Mouse (Mus musculus): Measurements from ENCODE around the gene Fam20c. TPM values are rescaled to one million over a fixed set of nuclear protein-coding genes. Genes with fewer than 3 reads are reported as not detected.

Fam20c gene
- not detected in 2 replicates for total RNA-seq (2014; fragmentation: Nextera tagmentation)
- total RNA-seq (2017): 0.38 TPM in 1 of 2 replicates, not detected in the other

DNA sequence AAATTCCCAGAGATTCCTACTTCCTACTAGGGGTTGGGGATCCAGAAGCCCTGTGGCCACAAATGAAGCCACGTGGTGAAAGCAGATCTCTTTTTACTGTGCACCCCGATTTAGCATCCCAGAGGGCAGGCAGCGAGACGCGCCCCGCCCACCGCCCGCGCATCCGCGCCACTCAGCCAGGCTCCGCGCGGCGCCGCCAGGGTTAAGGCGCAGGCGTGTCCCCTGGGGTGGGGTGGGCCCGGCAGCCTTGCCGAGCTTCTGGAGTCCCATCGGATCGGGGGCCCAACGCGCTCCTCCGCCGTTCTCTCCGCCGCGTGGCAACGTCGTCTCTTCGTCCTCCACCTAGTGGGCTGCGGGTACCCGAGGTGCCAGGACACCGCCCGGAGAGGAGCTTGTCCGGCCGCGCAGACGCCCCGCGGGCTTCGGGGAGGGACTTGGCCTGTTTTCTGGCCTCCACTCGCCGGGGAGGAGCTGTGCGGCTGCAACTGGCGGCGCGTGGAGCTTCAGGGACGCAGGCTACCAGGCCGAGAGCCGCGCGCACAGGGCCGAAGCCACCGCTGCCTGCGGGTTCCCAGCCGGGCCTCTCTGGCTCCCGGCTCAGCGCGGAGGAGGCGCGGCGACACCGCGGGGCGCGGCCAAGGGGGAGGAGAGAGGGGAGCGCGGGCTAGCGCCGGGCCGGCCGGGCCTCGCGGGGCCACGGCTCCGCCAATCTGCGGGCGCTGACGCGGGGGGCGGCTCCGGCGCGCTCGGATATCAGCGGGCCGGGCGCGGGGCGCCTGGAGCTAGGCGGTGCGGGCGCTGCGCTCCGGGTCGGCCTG, at the start of gene Fam20c:
Fam20c (plus strand) TSS at position 212 of the 818 bp plus-strand sequence.
- peak; percentile 45; the same call in 1 of the 2 replicates for ATAC-seq (replicated peaks; ENCODE audit: low FRiP score, low TSS enrichment, poor library complexity, severe bottlenecking)

DNA sequence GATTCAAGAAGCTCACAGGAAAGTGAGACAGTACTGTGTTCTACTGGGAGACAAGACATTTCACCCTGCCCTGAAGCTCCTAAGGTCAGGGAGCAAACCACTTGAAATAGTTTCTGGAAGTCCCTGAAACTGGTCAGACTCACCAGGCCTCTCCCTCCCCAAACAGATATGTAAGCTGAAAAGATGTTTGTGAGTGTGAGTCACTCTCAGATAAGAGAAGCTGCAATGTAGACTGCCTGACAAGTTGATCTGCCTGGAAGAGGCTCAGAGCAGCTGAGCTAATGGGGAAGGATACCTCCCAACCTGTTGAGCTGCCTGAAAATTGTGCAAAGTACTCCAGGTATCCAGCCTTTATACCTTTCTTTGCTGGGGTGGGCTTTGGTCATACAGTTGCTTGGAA, 46.9 kb upstream of the Fam20c start:
- no peak for ATAC-seq (replicated peaks; ENCODE audit: low FRiP score, low TSS enrichment, poor library complexity, severe bottlenecking)

DNA sequence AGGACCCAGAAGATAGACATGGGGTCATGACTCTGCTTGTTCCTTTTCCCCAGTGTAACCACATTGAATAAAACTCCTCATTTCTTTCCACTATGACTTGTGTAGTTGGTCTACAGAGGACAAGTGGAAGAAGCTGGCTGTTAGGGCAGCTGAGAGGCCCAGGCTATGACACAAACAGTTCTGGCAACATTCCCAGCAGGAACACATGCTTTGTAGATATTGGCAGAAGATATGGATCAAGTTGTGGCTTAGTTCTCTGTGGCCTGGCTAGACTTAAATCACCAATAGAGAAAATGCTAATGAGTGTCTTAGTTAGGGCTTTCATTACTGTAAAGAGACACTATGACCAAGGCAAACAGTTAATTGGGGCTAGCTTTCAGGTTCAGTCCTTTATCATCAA, 45.7 kb upstream of the Fam20c start:
- ATAC-seq (replicated peaks; ENCODE audit: low FRiP score, low TSS enrichment, poor library complexity, severe bottlenecking): no peak

DNA sequence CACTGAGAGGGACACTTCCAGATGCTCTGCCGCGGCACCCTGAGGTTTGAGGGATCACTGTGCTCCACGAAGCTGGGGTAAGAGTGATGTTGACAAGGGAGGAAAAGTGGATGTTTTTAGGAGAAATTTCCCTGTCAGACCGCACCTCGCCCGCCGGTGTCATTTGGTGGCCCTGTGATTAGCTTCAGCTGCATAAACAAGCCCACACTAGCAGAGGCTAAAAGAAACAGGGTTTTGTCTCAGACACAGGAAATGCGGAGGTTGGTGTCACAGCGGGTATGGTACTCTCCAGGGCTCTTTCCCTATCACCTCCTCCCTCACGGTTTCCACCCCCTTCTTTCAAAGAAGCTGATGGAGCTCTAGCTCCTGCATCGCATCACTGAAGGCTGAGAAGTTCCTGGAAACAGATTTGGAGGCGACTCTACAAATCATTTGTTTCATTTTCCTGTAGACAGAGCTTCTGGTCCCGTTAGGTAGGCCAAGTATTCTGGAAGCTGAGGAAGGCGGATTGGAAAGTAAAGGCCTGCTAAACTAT, 38.7 kb upstream of the Fam20c start:
- no peak for ATAC-seq (replicated peaks; ENCODE audit: low FRiP score, low TSS enrichment, poor library complexity, severe bottlenecking)

DNA sequence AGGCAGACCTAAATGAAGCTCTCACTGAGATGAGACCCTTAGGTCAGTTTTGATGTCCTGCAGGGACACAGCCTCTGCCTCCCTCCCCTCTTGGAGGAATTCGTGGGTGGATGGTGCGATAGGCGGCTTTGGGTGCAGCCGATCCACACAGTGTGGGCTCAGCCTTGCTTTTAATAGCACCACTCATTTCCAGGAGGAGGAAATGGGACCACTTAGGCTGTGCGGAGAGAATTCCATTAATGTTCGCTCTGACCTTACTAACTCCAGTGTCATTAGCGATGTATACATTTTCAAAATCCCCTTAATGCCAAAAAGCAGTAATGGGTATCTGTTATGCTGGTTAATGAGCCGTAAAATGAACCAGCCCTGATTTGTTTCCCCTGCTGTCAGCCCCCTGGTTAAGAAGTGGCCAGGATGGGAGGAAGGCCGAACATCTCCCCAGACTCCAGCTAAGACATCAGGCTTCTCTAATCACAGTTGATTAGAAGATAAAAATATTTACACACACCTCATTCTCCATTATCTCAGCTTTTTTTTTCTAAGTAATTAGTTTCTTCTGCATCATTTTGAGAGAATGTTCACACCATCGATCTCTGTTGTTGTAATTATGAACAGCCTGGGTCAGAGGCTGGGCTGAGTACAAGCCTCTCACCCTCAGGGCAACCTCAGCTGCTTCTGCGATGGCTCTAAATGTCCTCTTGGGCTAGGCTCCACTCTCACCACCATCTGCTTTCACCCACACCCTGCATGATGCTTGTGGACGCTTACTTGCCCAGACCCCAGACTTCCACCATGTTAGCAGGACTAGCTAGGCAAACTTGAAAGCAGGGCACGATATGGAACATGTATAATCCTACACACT, 33.8 kb upstream of the Fam20c start:
- ATAC-seq (replicated peaks; ENCODE audit: low FRiP score, low TSS enrichment, poor library complexity, severe bottlenecking): no peak

DNA sequence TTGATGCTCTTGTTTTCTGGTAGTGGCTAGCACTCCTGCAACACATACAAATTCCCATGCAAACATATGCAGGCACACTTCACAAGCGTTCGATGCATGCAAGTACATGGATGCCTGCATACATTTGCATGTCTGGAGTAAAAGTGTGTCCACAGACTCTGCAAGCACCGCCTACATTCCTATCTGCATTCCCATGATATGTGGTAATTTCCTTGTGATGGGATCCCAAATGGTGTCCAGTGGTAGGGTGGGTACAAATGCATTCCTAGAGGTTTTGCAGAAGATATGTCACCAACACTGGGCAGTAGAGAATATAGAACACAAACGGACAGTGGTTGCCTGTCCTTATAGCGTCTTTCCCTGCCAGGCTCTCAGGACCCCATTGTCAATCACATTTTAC, 29.9 kb upstream of the Fam20c start:
- no peak for ATAC-seq (replicated peaks; ENCODE audit: low FRiP score, low TSS enrichment, poor library complexity, severe bottlenecking)

DNA sequence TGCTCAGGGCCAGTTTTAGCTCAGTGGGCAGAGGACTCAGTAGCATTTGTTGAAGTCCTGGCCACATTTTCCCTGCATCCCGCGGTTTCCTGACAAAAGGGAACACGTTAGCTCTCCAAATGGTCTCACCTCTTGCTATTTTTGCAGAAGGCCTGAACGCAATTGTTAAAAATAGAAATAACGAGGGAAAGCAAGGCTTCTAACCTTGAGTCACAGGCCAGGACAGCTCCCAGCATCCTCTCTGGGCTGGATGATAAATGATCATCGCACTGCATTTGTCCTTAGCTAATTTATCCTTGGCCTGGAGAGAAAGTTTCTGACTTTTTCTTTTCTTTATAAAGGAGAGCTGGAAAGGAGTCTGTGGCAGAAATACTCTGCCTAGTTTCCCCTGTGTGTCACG, 29.2 kb upstream of the Fam20c start:
- no peak for ATAC-seq (replicated peaks; ENCODE audit: low FRiP score, low TSS enrichment, poor library complexity, severe bottlenecking)

DNA sequence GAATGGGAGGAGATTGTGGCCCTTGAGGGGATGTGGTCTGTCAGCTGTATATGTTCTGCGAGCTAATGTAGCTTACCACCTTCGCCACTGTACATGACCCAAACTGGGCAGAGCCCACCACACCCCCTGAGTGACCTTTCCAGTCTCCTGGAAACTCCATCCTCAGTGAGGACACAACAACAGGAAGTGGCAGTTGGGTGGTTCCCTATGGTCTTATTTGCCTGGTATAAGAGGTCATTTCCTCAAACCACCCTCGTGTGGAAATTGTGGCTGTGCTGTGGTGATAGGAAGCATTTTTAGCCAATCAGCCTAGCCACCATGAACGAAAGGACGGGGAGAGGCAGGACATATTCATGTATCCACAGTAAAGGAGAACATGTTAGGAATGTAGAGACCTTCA, 23.5 kb upstream of the Fam20c start:
- no peak for ATAC-seq (replicated peaks; ENCODE audit: low FRiP score, low TSS enrichment, poor library complexity, severe bottlenecking)

DNA sequence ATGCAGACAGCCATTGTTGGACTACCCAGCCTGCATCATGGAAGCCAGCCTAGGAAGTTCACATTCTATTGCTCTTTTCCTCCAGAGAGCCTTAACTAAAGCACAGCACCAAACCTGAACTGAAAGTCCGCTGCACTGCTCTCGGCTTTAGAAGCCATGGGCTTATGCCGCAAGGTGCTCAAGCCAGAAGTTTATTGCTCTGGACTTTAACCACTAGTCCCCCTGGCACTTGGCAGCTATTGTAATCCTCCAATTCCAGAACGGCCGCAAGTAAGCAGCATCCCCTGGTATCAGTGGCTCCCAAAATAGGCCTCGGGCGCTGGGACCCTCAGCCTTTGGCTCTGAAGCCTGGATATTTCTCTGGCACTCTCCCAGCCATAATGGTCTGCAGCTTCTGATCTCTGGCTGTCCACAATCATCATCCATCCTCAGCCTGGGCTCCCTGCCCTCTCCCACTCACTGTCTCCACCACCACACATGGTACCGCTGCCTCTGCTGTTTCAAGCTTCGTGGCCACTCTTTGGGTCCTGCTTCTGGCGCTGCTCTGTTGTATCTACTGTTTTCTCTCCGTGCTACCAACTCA, 20.9 kb upstream of the Fam20c start:
- no peak for ATAC-seq (replicated peaks; ENCODE audit: low FRiP score, low TSS enrichment, poor library complexity, severe bottlenecking)

DNA sequence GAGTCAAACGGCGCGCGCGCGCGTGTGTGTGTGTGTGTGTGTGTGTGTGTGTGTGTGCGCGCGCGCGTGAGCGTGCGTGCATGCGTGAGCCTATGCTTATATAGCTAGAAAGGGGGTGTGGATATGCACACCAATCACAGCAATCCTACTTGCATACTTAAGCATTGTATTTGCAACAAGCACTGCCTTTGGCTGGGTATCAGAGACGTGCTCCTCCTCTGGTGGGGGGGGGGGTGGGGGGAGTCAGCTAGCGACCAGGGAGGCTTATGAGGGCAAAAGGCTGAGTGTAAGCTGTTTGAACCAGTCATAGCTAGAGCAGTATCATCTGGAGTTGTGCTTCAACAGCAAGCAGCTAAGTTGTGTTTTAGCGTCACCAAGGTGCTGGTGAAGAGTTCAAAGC, 20.3 kb upstream of the Fam20c start:
- no peak for ATAC-seq (replicated peaks; ENCODE audit: low FRiP score, low TSS enrichment, poor library complexity, severe bottlenecking)

DNA sequence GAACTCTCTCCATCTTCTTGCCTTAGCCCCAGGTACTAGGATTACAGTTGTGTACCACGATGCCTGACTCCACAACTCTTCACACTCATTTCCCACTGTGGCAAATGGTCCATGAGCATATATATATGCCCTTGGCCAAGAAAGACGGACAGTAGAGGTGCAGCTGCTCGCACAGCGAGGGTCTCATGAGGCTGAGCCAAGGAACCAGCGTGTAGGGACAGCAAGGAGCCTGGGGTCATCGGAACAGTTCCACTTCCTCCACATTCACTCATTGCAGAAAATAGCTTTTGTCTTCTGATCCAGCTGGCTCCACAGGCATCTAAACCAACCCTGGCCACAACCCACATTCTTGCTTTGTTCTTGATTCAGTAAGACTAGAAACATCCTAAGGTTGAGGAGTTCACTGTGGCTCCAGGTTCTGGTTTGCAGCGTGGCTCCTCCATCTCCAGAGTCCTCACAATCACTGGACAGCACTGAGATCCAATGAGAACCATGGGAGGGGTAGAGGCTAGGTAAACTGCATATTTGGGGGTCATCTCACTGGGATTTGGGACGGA, 19.0 kb upstream of the Fam20c start:
- ATAC-seq (replicated peaks; ENCODE audit: low FRiP score, low TSS enrichment, poor library complexity, severe bottlenecking): no peak

DNA sequence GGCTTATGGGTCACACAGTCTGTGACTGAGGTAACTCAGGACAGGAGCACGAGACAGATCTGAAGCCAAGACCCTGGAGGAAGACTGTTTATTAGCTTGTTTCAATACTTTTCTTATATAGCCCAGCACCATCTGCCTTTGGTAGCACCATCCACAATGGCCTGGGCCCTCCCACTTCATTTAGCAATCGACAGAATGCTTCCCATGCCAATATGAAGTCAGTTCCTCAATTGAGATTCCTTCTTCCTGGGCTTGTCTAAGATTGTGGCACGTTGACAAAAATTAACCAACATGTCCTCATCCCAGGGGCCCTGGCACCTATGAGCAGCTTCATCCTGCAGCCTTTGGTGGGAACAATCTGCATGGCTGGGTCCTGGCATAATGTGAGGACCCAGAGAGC, 14.2 kb upstream of the Fam20c start:
- no peak for ATAC-seq (replicated peaks; ENCODE audit: low FRiP score, low TSS enrichment, poor library complexity, severe bottlenecking)

DNA sequence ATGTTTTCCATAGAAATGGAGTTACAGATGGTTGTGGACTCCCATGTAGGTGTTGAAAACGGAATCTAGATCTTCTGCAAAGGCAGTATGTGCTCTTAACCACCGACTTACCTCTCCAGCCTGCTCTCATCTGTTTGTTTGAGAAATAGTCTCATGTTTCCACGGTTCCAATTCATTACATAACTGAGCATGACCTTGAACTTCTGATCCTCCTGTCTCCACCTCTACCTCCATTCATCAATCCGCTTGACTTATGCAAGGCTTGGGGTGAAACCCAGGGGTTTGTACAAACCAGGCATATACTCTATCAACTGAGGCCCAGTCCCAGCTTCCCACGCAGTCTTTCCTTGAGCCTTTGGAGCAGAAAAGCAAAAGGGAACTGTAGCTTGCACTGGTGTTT, 12.8 kb upstream of the Fam20c start:
- no peak for ATAC-seq (replicated peaks; ENCODE audit: low FRiP score, low TSS enrichment, poor library complexity, severe bottlenecking)

DNA sequence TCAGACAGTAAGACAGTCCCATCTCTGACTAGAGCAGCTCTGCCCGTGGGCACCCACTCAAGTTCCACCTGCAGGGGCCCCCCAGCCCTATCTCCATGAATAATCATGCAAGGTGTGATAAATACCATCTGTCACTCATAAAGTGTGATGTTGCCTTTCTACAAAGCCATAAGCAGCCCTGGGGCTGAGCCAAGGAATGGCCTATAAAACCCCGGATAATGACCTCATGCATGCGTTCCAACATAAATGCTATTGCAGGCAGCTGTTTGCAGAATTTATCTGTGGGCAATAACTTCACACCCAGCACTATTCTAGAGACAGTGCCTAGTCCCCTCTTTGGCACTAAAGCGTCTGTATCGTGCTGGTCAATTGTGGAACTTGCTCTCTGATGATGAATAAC, 12.0 kb upstream of the Fam20c start:
- no peak for ATAC-seq (replicated peaks; ENCODE audit: low FRiP score, low TSS enrichment, poor library complexity, severe bottlenecking)

DNA sequence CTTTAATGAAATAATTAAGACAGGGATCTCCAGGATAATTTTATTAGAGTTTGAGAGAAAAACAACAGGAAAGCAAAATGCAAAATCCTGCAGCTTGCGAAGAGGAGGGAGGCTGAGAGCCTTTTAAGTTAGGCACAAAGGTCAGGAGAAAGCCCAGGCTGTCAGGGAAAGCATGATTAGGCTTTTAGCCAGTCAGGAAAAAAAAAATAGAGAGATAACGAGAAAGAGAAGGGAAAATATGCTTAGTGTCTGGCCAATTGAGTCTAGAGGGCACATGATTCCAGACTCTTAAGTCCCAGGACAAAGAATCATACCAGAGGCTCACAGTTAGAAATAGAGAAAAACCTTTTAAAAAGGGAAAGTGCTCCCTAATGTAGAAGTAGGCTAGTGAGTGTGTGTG, 10.7 kb upstream of the Fam20c start:
- no peak for ATAC-seq (replicated peaks; ENCODE audit: low FRiP score, low TSS enrichment, poor library complexity, severe bottlenecking)

DNA sequence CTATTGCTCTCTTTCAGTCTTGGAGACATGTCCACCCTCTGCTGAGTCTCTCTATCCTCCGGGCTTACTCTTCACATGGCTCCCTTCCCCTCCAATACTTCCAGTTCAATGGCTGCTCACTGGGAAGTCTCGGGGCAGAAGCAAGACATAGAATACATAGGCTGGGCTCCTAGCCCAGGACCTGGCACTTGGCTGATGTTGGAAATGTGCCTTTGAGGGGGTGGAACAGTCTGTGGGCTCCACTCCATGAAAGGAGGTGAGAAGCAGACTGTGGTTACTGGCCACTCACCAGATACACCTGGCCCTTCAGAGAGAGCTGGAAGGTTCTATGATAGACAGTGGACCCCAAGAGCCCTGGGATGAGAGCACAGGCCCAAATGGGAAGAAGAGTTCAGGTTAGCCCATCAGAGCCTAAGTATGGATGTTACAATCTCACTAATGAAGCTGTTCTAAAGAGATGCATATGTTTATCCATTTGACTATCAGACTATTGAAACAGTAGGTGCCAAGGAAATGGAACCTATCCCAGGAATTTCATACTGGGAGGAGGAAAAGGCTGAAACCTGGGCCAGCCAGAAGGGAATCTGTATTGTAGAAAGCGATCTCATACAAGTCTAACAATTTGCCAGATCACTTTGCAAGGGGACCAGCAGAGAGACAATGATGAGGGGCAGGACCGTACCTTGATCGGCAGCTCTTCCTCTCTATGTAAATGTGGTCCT, 8.8 kb upstream of the Fam20c start:
- no peak for ATAC-seq (replicated peaks; ENCODE audit: low FRiP score, low TSS enrichment, poor library complexity, severe bottlenecking)

DNA sequence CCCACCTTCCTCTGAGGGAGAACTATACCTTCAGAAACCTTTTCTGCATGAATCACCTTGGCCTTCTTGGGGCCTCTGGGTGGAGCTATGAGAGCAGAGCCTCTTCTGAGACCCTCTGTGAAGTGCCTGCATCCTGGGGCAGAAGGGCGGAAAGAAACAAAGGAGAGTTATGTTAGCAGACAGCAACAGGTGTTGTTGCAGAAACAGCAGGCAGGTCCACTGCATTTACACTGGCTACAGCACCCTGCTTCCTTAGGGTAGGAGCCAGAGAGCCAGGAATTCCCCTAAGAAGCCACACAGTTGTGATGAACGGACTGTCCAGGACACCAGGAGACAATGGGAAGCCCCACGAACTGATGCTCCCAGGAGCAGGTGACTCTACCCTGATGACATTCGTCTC, 1.0 kb upstream of the Fam20c start:
- no peak for ATAC-seq (replicated peaks; ENCODE audit: low FRiP score, low TSS enrichment, poor library complexity, severe bottlenecking)

DNA sequence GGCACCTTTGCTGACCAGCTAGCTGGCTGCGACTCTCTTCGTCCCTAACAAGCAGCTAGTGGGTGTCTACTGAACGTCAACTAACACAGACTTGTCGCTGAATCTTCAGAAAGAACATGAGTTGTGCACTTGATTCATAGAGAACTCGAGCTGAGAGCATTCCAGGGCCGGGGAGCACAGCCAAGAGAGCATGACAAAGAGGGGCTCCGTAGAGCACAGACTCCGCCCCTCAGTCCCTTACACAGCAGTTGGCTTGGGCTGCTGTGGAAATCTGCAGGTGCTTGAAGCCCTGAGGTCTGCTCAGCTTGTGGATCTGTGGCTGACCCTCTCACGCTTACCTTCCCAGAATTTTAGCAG, 390 bp upstream of the Fam20c start:
- no peak for ATAC-seq (replicated peaks; ENCODE audit: low FRiP score, low TSS enrichment, poor library complexity, severe bottlenecking)

DNA sequence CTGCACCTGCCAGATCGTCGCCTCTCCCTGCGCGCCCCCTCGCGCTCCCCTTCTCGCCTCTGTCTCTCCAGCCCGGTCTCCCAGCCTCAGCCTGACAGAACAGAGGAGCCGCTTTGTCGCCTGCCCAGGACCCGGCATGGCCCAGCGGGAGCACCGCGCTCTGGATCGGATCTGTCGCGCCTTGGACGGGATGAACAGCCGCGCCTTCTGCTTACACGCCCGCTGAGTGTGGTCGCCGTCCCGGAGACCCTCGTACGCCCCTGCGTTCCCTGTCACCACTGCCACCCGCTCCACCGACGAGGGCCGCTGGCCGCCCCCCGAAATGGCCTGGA, 773 bp downstream of the Fam20c start:
- ATAC-seq (replicated peaks; ENCODE audit: low FRiP score, low TSS enrichment, poor library complexity, severe bottlenecking): no peak
